Mouse (Mus musculus) neural tube, embryonic 15.5 days (tissue): ENCODE data around the gene Avpi1. TPM values are rescaled to one million over a fixed set of nuclear protein-coding genes. Genes with fewer than 3 reads are reported as not detected.

Experiments
- ATAC-seq: fragments of 200-750 bp; cut with Nextera tagmentation; 2 replicates; pipeline ENCODE4 v1.8.0; 2017; ENCODE audit warnings: mild to moderate bottlenecking, moderate TSS enrichment, moderate library complexity; ENCODE audit not compliant: low FRiP score
- H3K27ac ChIP-seq: fragments of 300-500 bp; sonication (generic); replicated peaks from 2 replicates; pipeline ENCODE4 v1.5.1; 2015; ENCODE audit warnings: mild to moderate bottlenecking, inconsistent platforms
- H3K27me3 ChIP-seq: fragments of 300-500 bp; sonication (generic); replicated peaks from 2 replicates; pipeline ENCODE4 v1.6.1; 2015; ENCODE audit warnings: inconsistent platforms
- H3K36me3 ChIP-seq: fragments of 300-500 bp; sonication (generic); 2 replicates; pipeline ENCODE4 v1.6.1; 2015; ENCODE audit warnings: inconsistent platforms
- H3K4me1 ChIP-seq: fragments of 300-500 bp; sonication (generic); 2 replicates; pipeline ENCODE4 v1.6.1; 2015; ENCODE audit warnings: inconsistent platforms
- H3K4me2 ChIP-seq: fragments of 300-500 bp; sonication (generic); 2 replicates; pipeline ENCODE4 v1.6.1; 2015; ENCODE audit warnings: inconsistent platforms, mild to moderate bottlenecking, moderate library complexity
- H3K4me3 ChIP-seq: fragments of 300-500 bp; sonication (generic); replicated peaks from 2 replicates; pipeline ENCODE4 v1.5.1; 2015; ENCODE audit warnings: mild to moderate bottlenecking, inconsistent platforms
- H3K9ac ChIP-seq: fragments of 300-500 bp; sonication (generic); replicated peaks from 2 replicates; pipeline ENCODE4 v1.6.1; 2015; ENCODE audit warnings: mild to moderate bottlenecking, inconsistent platforms
- H3K9me3 ChIP-seq: fragments of 300-500 bp; sonication (generic); replicated peaks from 2 replicates; pipeline ENCODE4 v1.6.1; 2016; ENCODE audit warnings: inconsistent platforms
- WGBS: fragments of 180-500 bp; shearing (Covaris S2); methylation state at CpG from one replicate; pipeline ENCODE4 v1.1.7; 2015; ENCODE audit warnings: mixed read lengths; 5-methylcytosine and 5-hydroxymethylcytosine counted together
- polyA plus RNA-seq: library from polyadenylated mRNA; unstranded; fragments of >200 nt; fragmentation: Nextera tagmentation; extraction: Ambion mirVana; gene quantifications from 2 replicates; pipeline ENCODE4 v1.2.1, GENCODE M21; 2015

The Avpi1 gene
- polyA plus RNA-seq, 1 experiment from 2014 or later = 11.1 TPM

DNA sequence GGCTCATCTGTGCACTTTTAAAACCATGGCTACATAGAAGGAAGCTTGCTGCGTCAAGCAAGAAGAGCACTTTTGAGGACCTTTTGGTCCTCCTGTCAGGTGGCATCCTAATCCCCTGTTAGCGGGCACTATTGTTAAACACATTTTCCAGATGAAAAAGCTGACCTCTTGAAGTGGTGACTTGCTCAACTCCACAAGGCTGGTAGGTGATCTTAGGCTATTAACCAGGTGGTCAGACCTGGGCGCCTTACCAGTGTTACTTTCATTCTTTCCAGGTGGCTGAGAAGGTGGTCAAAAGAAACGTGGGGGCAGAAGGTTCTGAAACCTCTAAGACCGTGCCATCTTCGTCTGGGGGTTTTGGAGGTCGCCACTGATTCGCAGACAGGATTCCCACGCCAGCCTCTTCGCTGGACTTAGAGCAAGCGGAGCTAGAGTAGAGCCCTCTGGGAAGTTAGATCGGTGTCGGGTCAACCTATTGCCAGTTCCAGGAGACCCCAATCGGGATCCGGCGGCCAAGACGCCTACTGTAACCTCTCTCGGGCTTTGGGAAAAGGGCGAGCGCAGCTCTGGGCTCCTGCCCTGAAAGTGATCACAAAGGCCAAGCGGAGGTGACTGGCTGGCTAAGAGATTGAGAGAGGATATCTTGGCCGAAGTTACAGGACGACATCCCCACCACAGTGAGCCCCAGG lies 663 bp downstream of the Avpi1 start:
- peaks cover 24% of the 10 kb centered on the region for H3K4me1 ChIP-seq
- H3K27me3 ChIP-seq = peaks cover 9% of the 10 kb centered on the region
- 5% methylated on average over 23 of the region's 23 CpGs for WGBS
- H3K4me3 ChIP-seq = peak overlapping the region; percentile 64
- H3K36me3 ChIP-seq = peaks cover 15% of the 10 kb centered on the region
- H3K4me2 ChIP-seq = peak overlapping the region; percentile 98
- peak overlapping the region; percentile 69 for H3K27ac ChIP-seq
- peak; percentile 15 for ATAC-seq
- H3K9me3 ChIP-seq = no peaks in the 10 kb centered on the region
- H3K9ac ChIP-seq = peak overlapping the region; percentile 70

DNA sequence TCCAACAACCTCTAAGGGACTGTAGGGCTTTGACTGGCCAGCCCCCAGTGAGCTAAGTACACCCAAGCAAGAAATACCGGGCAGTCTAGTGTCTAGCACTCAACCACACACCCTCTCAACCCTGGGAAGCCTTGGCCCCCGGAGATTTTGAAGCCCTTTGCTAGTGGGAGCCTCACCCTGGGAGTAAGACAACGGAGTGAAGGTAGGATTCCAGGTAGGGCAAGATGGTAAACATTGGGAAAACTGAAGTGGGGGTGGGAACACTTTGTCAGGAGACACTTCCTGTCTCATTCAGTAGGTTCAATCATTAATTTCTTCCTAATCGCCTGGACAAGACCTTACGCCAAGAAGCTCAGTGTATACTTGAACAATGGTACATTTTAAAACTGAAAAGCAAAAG lies 1.8 kb downstream of the Avpi1 start:
- ATAC-seq = no peak
- H3K4me1 ChIP-seq = peaks cover 24% of the 10 kb centered on the region
- WGBS = 86% methylated on average over 5 of the region's 5 CpGs

DNA sequence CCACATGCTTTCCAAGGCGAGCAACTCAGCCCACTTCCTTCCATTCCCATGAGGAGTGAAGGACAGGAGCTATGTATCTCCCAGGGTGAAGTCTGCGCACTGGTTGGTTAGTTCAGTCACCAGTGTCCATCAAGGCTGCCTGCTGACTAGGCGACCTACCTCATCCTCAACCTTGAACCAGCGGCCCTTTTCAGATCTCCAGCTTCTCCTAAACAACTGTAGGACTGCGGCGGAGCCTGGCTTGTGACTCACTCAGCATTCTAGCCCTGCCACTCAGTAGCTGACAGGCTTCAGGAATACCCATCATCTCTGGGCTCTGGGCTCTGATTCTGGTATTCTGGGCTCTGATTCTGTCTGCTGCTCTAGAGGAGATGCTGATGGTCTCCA lies 2.6 kb downstream of the Avpi1 start:
- no peak for ATAC-seq
- peaks cover 31% of the 10 kb centered on the region for H3K36me3 ChIP-seq
- no peak overlapping the region for H3K4me3 ChIP-seq
- H3K9me3 ChIP-seq = no peaks in the 10 kb centered on the region
- H3K4me2 ChIP-seq = no peak overlapping the region
- H3K4me1 ChIP-seq = peaks cover 24% of the 10 kb centered on the region
- H3K27ac ChIP-seq = no peak overlapping the region
- peaks cover 9% of the 10 kb centered on the region for H3K27me3 ChIP-seq
- WGBS = 90% methylated on average over 6 of the region's 6 CpGs
- no peak overlapping the region for H3K9ac ChIP-seq

More for the DNA sequence above, 1.8 kb downstream of the Avpi1 start:
- H3K36me3 ChIP-seq = peaks cover 26% of the 10 kb centered on the region
- H3K4me3 ChIP-seq = no peak overlapping the region
- H3K9ac ChIP-seq = no peak overlapping the region
- H3K9me3 ChIP-seq = no peaks in the 10 kb centered on the region
- H3K27ac ChIP-seq = no peak overlapping the region
- H3K27me3 ChIP-seq = peaks cover 9% of the 10 kb centered on the region
- no peak overlapping the region for H3K4me2 ChIP-seq

DNA sequence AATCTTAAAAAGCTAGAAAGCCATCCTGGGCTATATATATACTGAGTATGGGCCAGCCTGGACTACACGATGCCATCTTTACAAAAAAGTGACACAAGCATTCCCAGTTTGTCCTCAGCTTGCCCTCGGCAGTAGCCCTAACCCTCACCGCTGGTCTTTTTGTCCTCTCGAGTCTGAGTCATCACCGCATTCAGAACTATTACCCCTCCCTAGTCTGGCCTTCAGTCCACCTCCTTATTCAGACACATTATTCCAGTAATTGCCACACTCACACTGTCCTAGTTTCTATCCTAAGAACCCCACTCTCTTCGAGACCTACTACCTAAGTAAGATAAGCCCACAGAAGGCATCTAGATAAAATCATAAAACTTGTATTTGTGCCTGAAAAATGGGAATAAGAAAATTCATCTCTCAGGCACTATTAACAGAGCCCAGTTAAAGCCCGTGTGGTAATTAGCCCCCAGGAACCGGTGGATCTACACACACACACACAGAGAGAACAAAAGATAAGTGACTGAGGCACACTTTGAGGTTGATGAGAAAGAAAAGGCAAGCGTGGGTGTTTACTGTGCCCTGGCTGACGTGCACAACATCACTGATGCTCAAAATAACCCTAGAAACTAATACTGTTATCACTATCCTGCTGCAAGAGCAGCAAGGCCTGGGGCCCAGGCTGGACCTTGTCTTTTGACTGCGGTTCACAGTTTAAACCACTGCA lies 3.2 kb downstream of the Avpi1 start:
- peaks cover 36% of the 10 kb centered on the region for H3K36me3 ChIP-seq
- no peak overlapping the region for H3K4me3 ChIP-seq
- peaks cover 9% of the 10 kb centered on the region for H3K27me3 ChIP-seq
- ATAC-seq = no peak
- H3K4me1 ChIP-seq = peaks cover 24% of the 10 kb centered on the region
- H3K4me2 ChIP-seq = no peak overlapping the region
- no peak overlapping the region for H3K27ac ChIP-seq
- 75% methylated on average over 11 of the region's 11 CpGs for WGBS
- H3K9me3 ChIP-seq = no peaks in the 10 kb centered on the region
- H3K9ac ChIP-seq = no peak overlapping the region

DNA sequence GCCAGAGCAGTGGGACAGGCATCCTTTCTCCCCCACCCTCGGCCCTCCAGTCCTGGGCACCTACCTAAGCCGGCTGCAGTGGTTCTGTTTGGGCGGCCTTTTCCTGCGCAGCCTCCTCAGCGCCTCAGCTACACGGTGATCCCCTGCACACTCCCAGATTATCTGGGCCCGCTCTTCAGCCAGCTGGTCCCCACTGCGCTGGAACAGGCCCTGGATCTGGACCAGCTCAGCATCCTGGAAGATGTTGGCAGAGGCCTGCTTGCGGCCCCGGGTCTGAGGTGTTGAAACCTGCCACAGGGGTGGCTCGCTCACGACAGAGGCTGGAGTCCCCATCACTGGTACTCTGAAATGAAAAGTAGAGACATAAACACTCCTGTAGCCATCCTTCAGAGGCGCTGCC lies 4.2 kb downstream of the Avpi1 start:
- peaks cover 46% of the 10 kb centered on the region for H3K36me3 ChIP-seq
- H3K4me3 ChIP-seq = no peak overlapping the region
- no peak for ATAC-seq
- H3K27me3 ChIP-seq = peaks cover 9% of the 10 kb centered on the region
- no peak overlapping the region for H3K9ac ChIP-seq
- peaks cover 18% of the 10 kb centered on the region for H3K4me1 ChIP-seq
- no peak overlapping the region for H3K4me2 ChIP-seq
- WGBS = 88% methylated on average over 13 of the region's 13 CpGs
- no peak overlapping the region for H3K27ac ChIP-seq
- no peaks in the 10 kb centered on the region for H3K9me3 ChIP-seq

DNA sequence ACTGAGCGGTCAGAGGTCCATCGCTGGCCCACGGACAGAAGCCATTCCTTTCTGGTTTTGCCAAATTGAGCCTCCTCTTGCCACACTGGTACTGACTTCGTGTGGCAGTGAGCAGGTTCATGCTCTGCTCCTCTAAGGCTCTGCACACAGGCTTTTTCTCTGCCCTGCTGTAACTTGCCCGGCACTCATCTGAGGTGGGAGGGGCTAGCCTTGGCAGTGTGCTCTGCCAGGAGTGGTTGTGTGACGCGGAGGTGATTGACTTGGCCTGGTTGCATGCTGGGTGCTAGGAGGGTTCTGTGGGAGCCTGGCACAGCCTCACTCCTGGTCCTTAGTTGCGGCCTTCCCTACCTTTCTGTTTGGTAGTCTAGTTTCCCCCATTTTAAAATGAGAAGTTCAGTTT lies 8.4 kb downstream of the Avpi1 start:
- Histone ChIP-seq H3K36me3 (peaks cover 83% of the 10 kb centered on the region), H3K9ac (no peak overlapping the region)
- WGBS = 92% methylated on average over 8 of the region's 8 CpGs

DNA sequence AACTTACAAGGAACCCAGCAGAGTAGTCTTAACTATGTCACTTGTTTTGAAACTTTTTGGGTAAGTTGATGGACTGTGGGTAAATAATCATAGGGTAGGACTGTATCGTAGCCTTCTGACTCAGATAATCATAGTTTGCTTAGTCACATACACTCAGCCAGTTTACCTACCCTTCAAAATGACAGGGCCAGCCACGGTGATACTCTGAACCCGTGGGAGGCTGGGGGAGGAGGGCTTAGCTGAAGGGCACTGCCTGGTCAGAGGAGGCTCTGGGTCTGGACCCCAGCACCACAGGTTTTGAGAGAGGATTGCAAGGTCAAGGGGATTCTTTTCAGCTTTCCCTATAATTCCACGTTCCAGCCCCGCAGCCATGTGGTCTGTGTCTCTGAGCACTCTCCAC lies 10.3 kb downstream of the Avpi1 start:
- no peak for ATAC-seq
- Histone ChIP-seq H3K9me3 (no peaks in the 10 kb centered on the region), H3K4me1 (no peaks in the 10 kb centered on the region), H3K4me2 (no peak overlapping the region), H3K27me3 (no peaks in the 10 kb centered on the region), H3K9ac (no peak overlapping the region), H3K4me3 (no peak overlapping the region), H3K36me3 (peaks cover 84% of the 10 kb centered on the region), H3K27ac (no peak overlapping the region)
- 96% methylated on average over 5 of the region's 5 CpGs for WGBS

More for the DNA sequence above, 8.4 kb downstream of the Avpi1 start:
- Histone ChIP-seq H3K4me3 (no peak overlapping the region), H3K9me3 (no peaks in the 10 kb centered on the region), H3K27ac (no peak overlapping the region), H3K27me3 (no peaks in the 10 kb centered on the region), H3K4me1 (no peaks in the 10 kb centered on the region; the same call in 1 of the 2 replicates), H3K4me2 (no peak overlapping the region)
- no peak for ATAC-seq

DNA sequence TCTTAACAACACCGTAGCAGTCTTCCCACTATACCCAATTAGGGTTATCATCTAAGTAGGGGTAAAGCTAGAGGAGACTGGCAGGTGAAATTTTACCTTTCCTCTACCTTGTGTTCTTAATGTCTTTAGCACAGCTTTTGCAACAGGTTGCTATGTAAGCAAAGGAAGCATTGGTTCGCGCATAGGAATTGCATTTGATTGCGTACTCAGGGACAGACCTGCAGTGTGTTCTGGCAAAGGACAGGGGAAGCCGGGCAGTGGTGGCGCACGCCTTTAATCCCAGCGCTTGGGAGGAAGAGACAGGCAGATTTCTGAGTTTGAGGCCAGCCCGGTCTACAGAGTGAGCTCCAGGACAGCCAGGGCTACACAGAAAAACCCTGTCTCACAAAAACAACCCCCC lies 10.7 kb downstream of the Avpi1 start:
- ATAC-seq = no peak

DNA sequence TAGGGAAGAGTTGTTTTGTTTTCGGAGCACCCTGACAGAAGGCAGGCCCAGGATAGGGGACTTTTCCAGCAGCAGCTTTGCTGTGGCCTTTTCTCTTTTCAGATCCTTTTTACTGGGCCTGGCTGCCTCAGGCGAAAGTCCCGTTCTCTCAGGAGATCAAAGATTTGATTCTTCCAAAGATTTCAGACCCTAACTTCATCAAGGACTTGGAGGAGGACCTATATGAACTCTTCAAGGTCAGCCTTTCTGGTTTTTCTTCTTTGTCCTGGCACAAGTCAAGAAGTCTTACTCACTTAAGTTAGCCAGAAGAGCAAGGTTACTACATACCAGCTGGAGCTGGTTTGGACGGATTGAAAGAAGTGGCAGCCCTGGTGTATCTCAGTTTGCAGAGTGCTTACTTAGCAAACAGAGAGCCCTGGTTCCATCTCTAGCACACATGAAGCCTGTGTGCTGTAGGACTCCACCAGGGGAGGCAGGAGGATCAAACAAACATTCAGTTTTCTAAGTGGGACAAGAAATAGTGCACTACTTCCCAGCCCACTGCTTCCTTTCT lies 13.0 kb downstream of the Avpi1 start:
- no peak for ATAC-seq
- no peaks in the 10 kb centered on the region for H3K27me3 ChIP-seq
- WGBS = 89% methylated on average over 4 of the region's 4 CpGs
- H3K9me3 ChIP-seq = no peaks in the 10 kb centered on the region
- no peaks in the 10 kb centered on the region for H3K4me1 ChIP-seq
- H3K27ac ChIP-seq = no peak overlapping the region
- H3K36me3 ChIP-seq = peaks cover 69% of the 10 kb centered on the region
- H3K4me2 ChIP-seq = no peak overlapping the region
- H3K4me3 ChIP-seq = no peak overlapping the region
- H3K9ac ChIP-seq = no peak overlapping the region

More for the DNA sequence above, 10.7 kb downstream of the Avpi1 start:
- Histone ChIP-seq H3K9ac (no peak overlapping the region), H3K27me3 (no peaks in the 10 kb centered on the region), H3K4me1 (no peaks in the 10 kb centered on the region), H3K36me3 (peaks cover 84% of the 10 kb centered on the region), H3K27ac (no peak overlapping the region), H3K9me3 (no peaks in the 10 kb centered on the region), H3K4me3 (no peak overlapping the region), H3K4me2 (no peak overlapping the region)
- WGBS = 97% methylated on average over 9 of the region's 9 CpGs

DNA sequence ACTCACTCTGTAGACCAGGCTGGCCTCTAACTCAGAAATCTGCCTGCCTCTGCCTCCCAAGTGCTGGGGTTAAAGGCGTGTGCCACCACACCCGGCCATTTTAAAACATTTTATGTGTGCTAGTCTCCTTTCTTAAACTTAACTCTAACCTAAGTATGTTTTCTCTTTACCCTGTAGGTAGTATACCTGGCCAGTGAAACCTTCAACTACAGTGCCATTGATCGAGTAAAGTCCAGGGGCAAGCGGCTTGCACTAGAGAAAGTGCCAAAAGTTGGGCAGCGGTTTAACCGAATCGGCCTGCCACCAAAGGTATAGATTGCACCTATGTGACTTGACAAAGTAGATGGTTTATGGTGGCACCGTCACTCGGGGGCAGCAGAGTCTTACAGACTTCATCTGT lies 24.2 kb downstream of the Avpi1 start:
- Histone ChIP-seq H3K36me3 (peaks cover 36% of the 10 kb centered on the region), H3K4me1 (no peaks in the 10 kb centered on the region), H3K4me2 (no peak overlapping the region), H3K27ac (no peak overlapping the region), H3K27me3 (no peaks in the 10 kb centered on the region), H3K4me3 (no peak overlapping the region), H3K9ac (no peak overlapping the region), H3K9me3 (no peaks in the 10 kb centered on the region)
- ATAC-seq = no peak
- 96% methylated on average over 9 of the region's 9 CpGs for WGBS

DNA sequence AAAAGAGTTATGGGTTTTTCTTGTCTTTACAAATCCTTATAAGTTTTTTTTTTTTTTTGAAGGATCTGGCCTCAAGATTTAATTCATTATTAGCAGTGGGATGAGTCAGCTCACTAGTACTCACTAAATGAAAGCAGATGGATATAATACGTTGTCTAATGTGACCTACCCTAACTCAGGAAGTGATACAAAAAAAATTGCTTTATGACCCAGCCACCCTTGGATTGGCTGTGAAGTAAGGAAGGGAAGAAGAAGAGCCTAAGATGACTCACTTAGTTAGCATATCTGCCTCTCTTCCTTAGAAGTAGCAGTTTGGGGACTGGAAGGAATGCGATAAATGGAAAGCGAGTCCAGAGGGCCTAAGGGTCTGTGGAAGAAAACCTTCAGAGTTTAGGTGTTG lies 29.5 kb downstream of the Avpi1 start:
- Histone ChIP-seq H3K4me3 (no peak overlapping the region), H3K4me1 (0 out of 2 replicates have a peak, but pooled peaks cover 2% of the 10 kb centered on the region), H3K9me3 (no peaks in the 10 kb centered on the region), H3K9ac (no peak overlapping the region), H3K27ac (no peak overlapping the region), H3K27me3 (no peaks in the 10 kb centered on the region), H3K4me2 (no peak overlapping the region), H3K36me3 (peaks cover 25% of the 10 kb centered on the region)
- WGBS = 92% methylated on average over 3 of the region's 3 CpGs
- ATAC-seq = no peak

DNA sequence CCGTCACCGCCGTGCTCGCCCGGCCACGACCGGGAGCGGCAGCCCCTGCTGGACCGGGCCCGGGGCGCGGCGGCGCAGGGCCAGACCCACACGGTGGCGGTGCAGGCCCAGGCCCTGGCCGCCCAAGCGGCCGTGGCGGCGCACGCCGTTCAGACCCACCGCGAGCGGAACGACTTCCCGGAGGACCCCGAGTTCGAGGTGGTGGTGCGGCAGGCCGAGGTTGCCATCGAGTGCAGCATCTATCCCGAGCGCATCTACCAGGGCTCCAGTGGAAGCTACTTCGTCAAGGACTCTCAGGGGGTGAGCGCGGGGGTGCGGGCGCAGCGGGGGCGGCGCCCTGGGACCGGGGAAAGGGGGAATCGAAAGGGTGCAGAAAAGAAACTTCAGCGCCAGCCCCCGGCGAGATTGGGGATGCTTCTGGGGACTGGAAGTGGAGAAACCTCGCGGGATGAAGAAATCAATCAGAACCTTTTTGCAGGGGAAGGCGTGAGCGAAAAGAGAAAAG lies 38.2 kb downstream of the Avpi1 start:
- Histone ChIP-seq H3K27ac (peak overlapping the region; percentile 92), H3K36me3 (peaks cover 8% of the 10 kb centered on the region), H3K27me3 (no peaks in the 10 kb centered on the region), H3K9ac (peak overlapping the region; percentile 82), H3K4me3 (peak overlapping the region; percentile 99), H3K4me1 (peaks cover 42% of the 10 kb centered on the region), H3K4me2 (peak overlapping the region; percentile 85), H3K9me3 (no peaks in the 10 kb centered on the region)
- peak; percentile 49 for ATAC-seq
- WGBS = 0% methylated on average over 48 of the region's 52 CpGs
